Mouse (Mus musculus): ENCODE results near the gene Serpinb3d.
"Not testable (repeated sequence)": the region's sequence is repeated elsewhere in the genome, so short reads cannot be mapped to it uniquely, and the experiment has no call there.

Gene Serpinb3d

GRCm38 (mm10) chr1:107083406-107083805 is at the start of gene Serpinb3d:
Gene Serpinb3d (minus strand): TSS chr1:107083506.
- no peak for DNase-seq

GRCm38 (mm10) chr1:107127453-107127852 is 44.1 kb upstream of the Serpinb3d start:
- not testable (repeated sequence) for DNase-seq

GRCm38 (mm10) chr1:107098417-107098816 is 15.1 kb upstream of the Serpinb3d start:
- no peak for DNase-seq

- no peak for DNase-seq
These were observed 31.1 kb downstream of the Serpinb3d start, which contains the start of gene Serpinb3a for GRCm38 (mm10) chr1:107052203-107052602. Gene Serpinb3a (minus strand): TSS chr1:107052303.

GRCm38 (mm10) chr1:107034236-107034635 is 49.1 kb downstream of the Serpinb3d start:
- DNase-seq = not testable (repeated sequence)

Measured in retina, postnatal 1 day (tissue).